12 mouse cellular contexts compared by ENCODE assay signal in genomic region chr17:45347951-45348350, GRCm38 (mm10).
"Had no signal": no experiment of that assay in that cellular context is flagged by ENCODE, and none has a peak within 500 bp of the region (broad histone marks: within the 10 kb centered on the region; RNA-seq: fewer than 3 reads in every experiment).

No protein-coding gene starts in this region.

- DNase-seq: left cerebral cortex, postnatal 4 days; liver; liver, embryonic 13.5 days; liver, postnatal 0 days; lung, adult 18-20 months; lung, adult 2 months; lung, embryonic 14.5 days; lung, postnatal 10 days; lung, postnatal 14 days; lung, postnatal 36 days; lung, postnatal 4 days; midbrain, embryonic 14.5 days had no signal
